In genomic region chr9:50700921-50701691, GRCm38 (mm10) we compare ENCODE assay signal across 8 mouse cellular contexts. TPM values are rescaled to one million over a fixed set of nuclear protein-coding genes. Genes with fewer than 3 reads are reported as not detected.
A peak's percentile ranks its signal among the peaks of the same experiment; 100 is the strongest.
DNase-seq lines count a peak whose midpoint lies in the region; ATAC-seq and TF ChIP-seq lines count a peak whose summit lies in the region.

No protein-coding gene starts in this region.

- peak; percentile 52 for DNase-seq in kidney, adult 2 months
- DNase-seq in cerebellum, adult 8-10 months: peak; percentile 59
- DNase-seq in forebrain, embryonic 14.5 days (ENCODE audit: low spot score): no peak
- DNase-seq in c-Kit-positive CD71-positive TER-119-positive erythroid progenitor cells, embryonic 14.5 days (ENCODE audit: low spot score): no peak
- no peak for DNase-seq in embryo, embryonic 10 days (ENCODE audit: low spot score)

- H3K27ac ChIP-seq in kidney, adult 2 months (ENCODE audit: insufficient read depth, low read depth, low read length): no peak overlapping the region
- no peak overlapping the region for H3K27ac ChIP-seq in kidney, embryonic 16.5 days (ENCODE audit: low read length)
- H3K27ac ChIP-seq in heart, embryonic 16.5 days (ENCODE audit: low read length): 0 out of 2 replicates have a peak overlapping the region, but pooled peaks have one; percentile 32
- peak overlapping the region; percentile 44; the same call in 1 of the 2 replicates for H3K27ac ChIP-seq in lung, embryonic 15.5 days
- no peak overlapping the region; the same call in 1 of the 2 replicates for H3K27ac ChIP-seq in forebrain, embryonic 14.5 days (ENCODE audit: low read depth, low read length)

- WGBS in kidney, adult 2 months: 54% methylated on average over 11 of the region's 11 CpGs
- 55% methylated on average over 11 of the region's 11 CpGs for WGBS in kidney, embryonic 16.5 days
- 54% methylated on average over 11 of the region's 11 CpGs for WGBS in heart, embryonic 16.5 days
- 45% methylated on average over 11 of the region's 11 CpGs for WGBS in lung, embryonic 15.5 days
- WGBS in forebrain, embryonic 14.5 days: 65% methylated on average over 11 of the region's 11 CpGs

- no peaks in the 10 kb centered on the region for H3K27me3 ChIP-seq in kidney, adult 2 months (replicated peaks; ENCODE audit: control insufficient read depth, insufficient read depth, low read length)
- H3K27me3 ChIP-seq in kidney, embryonic 16.5 days (ENCODE audit: insufficient read depth, low read length): peaks cover 17% of the 10 kb centered on the region
- no peaks in the 10 kb centered on the region; the same call in none of the 2 replicates for H3K27me3 ChIP-seq in heart, embryonic 16.5 days (ENCODE audit: control insufficient read depth, insufficient read depth, low read length)
- H3K27me3 ChIP-seq in lung, embryonic 15.5 days: peaks cover 36% of the 10 kb centered on the region
- no peaks in the 10 kb centered on the region for H3K27me3 ChIP-seq in forebrain, embryonic 14.5 days (replicated peaks; ENCODE audit: control insufficient read depth, insufficient read depth, low read length)

- H3K36me3 ChIP-seq in kidney, adult 2 months (ENCODE audit: control insufficient read depth, insufficient read depth, low read length): no peaks in the 10 kb centered on the region
- no peaks in the 10 kb centered on the region for H3K36me3 ChIP-seq in kidney, embryonic 16.5 days (ENCODE audit: insufficient read depth, low read length)
- H3K36me3 ChIP-seq in heart, embryonic 16.5 days (ENCODE audit: control insufficient read depth, insufficient read depth): peaks cover 6% of the 10 kb centered on the region; the same call in 1 of the 2 replicates
- no peaks in the 10 kb centered on the region for H3K36me3 ChIP-seq in lung, embryonic 15.5 days
- peaks cover 12% of the 10 kb centered on the region; the same call in 1 of the 2 replicates for H3K36me3 ChIP-seq in forebrain, embryonic 14.5 days (ENCODE audit: control insufficient read depth, insufficient read depth, low read length)

- no peak overlapping the region for H3K4me2 ChIP-seq in kidney, embryonic 16.5 days (replicated peaks; ENCODE audit: low read depth, low read length)
- no peak overlapping the region for H3K4me2 ChIP-seq in heart, embryonic 16.5 days (ENCODE audit: low read depth, low read length)
- H3K4me2 ChIP-seq in lung, embryonic 15.5 days: peak overlapping the region; percentile 26; the same call in 1 of the 2 replicates
- no peak overlapping the region for H3K4me2 ChIP-seq in forebrain, embryonic 14.5 days (ENCODE audit: low read length)

- H3K4me3 ChIP-seq in kidney, adult 2 months (ENCODE audit: insufficient read depth, low read depth, low read length): no peak overlapping the region
- no peak overlapping the region for H3K4me3 ChIP-seq in kidney, embryonic 16.5 days (ENCODE audit: low read length)
- H3K4me3 ChIP-seq in heart, embryonic 16.5 days (ENCODE audit: low read length): no peak overlapping the region
- no peak overlapping the region for H3K4me3 ChIP-seq in lung, embryonic 15.5 days
- H3K4me3 ChIP-seq in forebrain, embryonic 14.5 days (ENCODE audit: low read depth, low read length): no peak overlapping the region

- H3K9ac ChIP-seq in kidney, embryonic 16.5 days (replicated peaks; ENCODE audit: low read length): no peak overlapping the region
- H3K9ac ChIP-seq in heart, embryonic 16.5 days (ENCODE audit: low read length): no peak overlapping the region
- H3K9ac ChIP-seq in lung, embryonic 15.5 days: no peak overlapping the region
- no peak overlapping the region for H3K9ac ChIP-seq in forebrain, embryonic 14.5 days (ENCODE audit: low read length)

- H3K9me3 ChIP-seq in kidney, embryonic 16.5 days (ENCODE audit: low read length): no peaks in the 10 kb centered on the region
- H3K9me3 ChIP-seq in heart, embryonic 16.5 days (replicated peaks; ENCODE audit: control insufficient read depth, low read length): no peaks in the 10 kb centered on the region
- H3K9me3 ChIP-seq in lung, embryonic 15.5 days: no peaks in the 10 kb centered on the region
- H3K9me3 ChIP-seq in forebrain, embryonic 14.5 days (replicated peaks; ENCODE audit: control insufficient read depth, low read length): no peaks in the 10 kb centered on the region

- ATAC-seq in kidney, embryonic 16.5 days (ENCODE audit: low FRiP score, low TSS enrichment): no peak
- ATAC-seq in heart, embryonic 16.5 days (replicated peaks; ENCODE audit: extremely low read depth, insufficient read depth, low FRiP score): peak; percentile 56
- peak; percentile 56; the same call in 1 of the 2 replicates for ATAC-seq in lung, embryonic 15.5 days (ENCODE audit: borderline replicate concordance, extremely low read depth, low FRiP score, low TSS enrichment)
- ATAC-seq in forebrain, embryonic 14.5 days: no peak

- no peak for TF ChIP-seq CTCF in kidney, adult 2 months (conservative IDR thresholded peaks at IDR 0.05; ENCODE audit: insufficient read depth, insufficient read length, low read depth, low read length)

- no peak for TF ChIP-seq POLR2A in kidney, adult 2 months (IDR thresholded peaks at IDR 0.05; ENCODE audit: low read depth, low read length)

- 0 out of 2 replicates have a peak, but pooled peaks cover 3% of the 10 kb centered on the region for H3K4me1 ChIP-seq in kidney, adult 2 months (ENCODE audit: control insufficient read depth, insufficient read depth, low read length)
- peaks cover 13% of the 10 kb centered on the region; the same call in 1 of the 2 replicates for H3K4me1 ChIP-seq in kidney, embryonic 16.5 days (ENCODE audit: insufficient read depth, low read length)
- peaks cover 18% of the 10 kb centered on the region for H3K4me1 ChIP-seq in heart, embryonic 16.5 days (ENCODE audit: control insufficient read depth, insufficient read depth, low read length)
- peaks cover 24% of the 10 kb centered on the region for H3K4me1 ChIP-seq in lung, embryonic 15.5 days
- peaks cover 5% of the 10 kb centered on the region for H3K4me1 ChIP-seq in forebrain, embryonic 14.5 days (ENCODE audit: control insufficient read depth, insufficient read depth, low read length)

RNA-seq across cellular contexts. Expression of gene Dixdc1, which starts 38.2 kb away (rescaled TPM):
- polyA plus RNA-seq in kidney, adult 2 months (2012; rRNA removed): 4.6 and 5.3 TPM in 2 replicates
- polyA plus RNA-seq in kidney, embryonic 16.5 days (2015; fragmentation: Nextera tagmentation; extraction: Ambion mirVana): 7.7 and 8.6 TPM in 2 replicates
- polyA plus RNA-seq in heart, embryonic 16.5 days (2015; fragmentation: Nextera tagmentation; extraction: Ambion mirVana): 8.6 and 10.3 TPM in 2 replicates
- 7.4 and 7.8 TPM in 2 replicates for polyA plus RNA-seq in lung, embryonic 15.5 days (2015; fragmentation: Nextera tagmentation; extraction: Ambion mirVana)
- polyA plus RNA-seq in forebrain, embryonic 14.5 days (2014; fragmentation: Nextera tagmentation; extraction: Ambion mirVana): 21.6 and 27.1 TPM in 2 replicates

RNA-seq across cellular contexts. Expression of gene Dlat, which starts 41.5 kb away (rescaled TPM):
- 60.8 and 70.8 TPM in 2 replicates for polyA plus RNA-seq in kidney, adult 2 months (2012; rRNA removed)
- 64.0 and 67.9 TPM in 2 replicates for polyA plus RNA-seq in kidney, embryonic 16.5 days (2015; fragmentation: Nextera tagmentation; extraction: Ambion mirVana)
- polyA plus RNA-seq in heart, embryonic 16.5 days (2015; fragmentation: Nextera tagmentation; extraction: Ambion mirVana): 147 and 156 TPM in 2 replicates
- polyA plus RNA-seq in lung, embryonic 15.5 days (2015; fragmentation: Nextera tagmentation; extraction: Ambion mirVana): 42.4 and 42.5 TPM in 2 replicates
- 50.9 and 55.0 TPM in 2 replicates for polyA plus RNA-seq in forebrain, embryonic 14.5 days (2014; fragmentation: Nextera tagmentation; extraction: Ambion mirVana)

RNA-seq across cellular contexts. Expression of gene 2310030G06Rik, which starts 45.2 kb away (rescaled TPM):
- polyA plus RNA-seq in kidney, adult 2 months (2012; rRNA removed): 39.0 and 41.1 TPM in 2 replicates
- polyA plus RNA-seq in kidney, embryonic 16.5 days (2015; fragmentation: Nextera tagmentation; extraction: Ambion mirVana): 12.4 and 13.3 TPM in 2 replicates
- polyA plus RNA-seq in heart, embryonic 16.5 days (2015; fragmentation: Nextera tagmentation; extraction: Ambion mirVana): 7.9 and 9.8 TPM in 2 replicates
- 13.2 and 16.2 TPM in 2 replicates for polyA plus RNA-seq in lung, embryonic 15.5 days (2015; fragmentation: Nextera tagmentation; extraction: Ambion mirVana)
- polyA plus RNA-seq in forebrain, embryonic 14.5 days (2014; fragmentation: Nextera tagmentation; extraction: Ambion mirVana): 1.0 and 1.1 TPM in 2 replicates

RNA-seq across cellular contexts. Expression of gene Cryab, which starts 50.0 kb away (rescaled TPM):
- 548 and 676 TPM in 2 replicates for polyA plus RNA-seq in kidney, adult 2 months (2012; rRNA removed)
- polyA plus RNA-seq in kidney, embryonic 16.5 days (2015; fragmentation: Nextera tagmentation; extraction: Ambion mirVana): 54.3 and 57.4 TPM in 2 replicates
- polyA plus RNA-seq in heart, embryonic 16.5 days (2015; fragmentation: Nextera tagmentation; extraction: Ambion mirVana): 1,241 and 1,315 TPM in 2 replicates
- polyA plus RNA-seq in lung, embryonic 15.5 days (2015; fragmentation: Nextera tagmentation; extraction: Ambion mirVana): 111 and 131 TPM in 2 replicates
- 9.7 and 12.6 TPM in 2 replicates for polyA plus RNA-seq in forebrain, embryonic 14.5 days (2014; fragmentation: Nextera tagmentation; extraction: Ambion mirVana)

RNA-seq across cellular contexts. Expression of gene Hspb2, which starts 51.0 kb away (rescaled TPM):
- 20.0 and 21.1 TPM in 2 replicates for polyA plus RNA-seq in kidney, adult 2 months (2012; rRNA removed)
- 5.2 and 6.0 TPM in 2 replicates for polyA plus RNA-seq in kidney, embryonic 16.5 days (2015; fragmentation: Nextera tagmentation; extraction: Ambion mirVana)
- 242 and 286 TPM in 2 replicates for polyA plus RNA-seq in heart, embryonic 16.5 days (2015; fragmentation: Nextera tagmentation; extraction: Ambion mirVana)
- 14.5 and 16.4 TPM in 2 replicates for polyA plus RNA-seq in lung, embryonic 15.5 days (2015; fragmentation: Nextera tagmentation; extraction: Ambion mirVana)
- 0.70 TPM in 1 of 2 replicates, not detected in the other for polyA plus RNA-seq in forebrain, embryonic 14.5 days (2014; fragmentation: Nextera tagmentation; extraction: Ambion mirVana)

Comparison
In these comparisons a context has a peak if more than half of its experiments do, and no peak if none do; other contexts are left out.
1. DNase-seq: peak in kidney, adult 2 months (single experiment) and cerebellum, adult 8-10 months (single experiment); none in forebrain, embryonic 14.5 days (single experiment), c-Kit-positive CD71-positive TER-119-positive erythroid progenitor cells, embryonic 14.5 days (single experiment) and embryo, embryonic 10 days (single experiment).
2. H3K27ac ChIP-seq: peak in heart, embryonic 16.5 days (single experiment) and lung, embryonic 15.5 days (single experiment); none in kidney, adult 2 months (single experiment), kidney, embryonic 16.5 days (single experiment) and forebrain, embryonic 14.5 days (single experiment).
3. ATAC-seq: peak in heart, embryonic 16.5 days (single experiment) and lung, embryonic 15.5 days (single experiment); none in kidney, embryonic 16.5 days (single experiment) and forebrain, embryonic 14.5 days (single experiment).